Mouse (Mus musculus): ENCODE data around the gene Dnajb14. TPM values are rescaled to one million over a fixed set of nuclear protein-coding genes. Genes with fewer than 3 reads are reported as not detected.

The Dnajb14 gene
- polyA plus RNA-seq, 1 experiment = 1.8 TPM

DNA sequence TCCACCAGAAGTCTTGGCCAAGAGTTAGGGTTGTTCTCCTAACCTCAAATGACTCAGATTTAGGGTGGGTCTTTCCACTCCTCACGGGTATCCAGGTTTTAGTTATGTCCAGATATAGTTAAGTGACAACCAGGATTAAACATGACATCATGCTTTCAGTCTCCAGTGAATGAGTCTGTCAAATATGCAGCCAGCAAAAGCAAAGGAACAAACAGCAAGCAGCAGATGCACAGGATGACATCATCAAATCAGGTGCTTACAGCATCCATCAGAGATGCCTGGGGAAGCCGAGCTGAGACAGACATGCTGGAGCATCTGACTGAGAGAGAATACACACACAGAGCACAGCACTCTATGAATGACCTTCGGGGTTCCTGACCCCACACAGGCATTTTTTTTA, 12.1 kb upstream of the Dnajb14 start:
- Histone ChIP-seq H3K79me2 (ENCODE audit: control insufficient read depth, insufficient read depth) (no peaks in the 10 kb centered on the region), H3K4me3 (ENCODE audit: insufficient read depth, poor library complexity, severe bottlenecking) (no peak overlapping the region), H3K27me3 (ENCODE audit: control insufficient read depth, insufficient read depth, insufficient read length) (no peaks in the 10 kb centered on the region), H3K36me3 (ENCODE audit: control insufficient read depth, insufficient read depth) (no peaks in the 10 kb centered on the region), H3K79me3 (ENCODE audit: low read depth) (no peaks in the 10 kb centered on the region), H3ac (ENCODE audit: control insufficient read depth, insufficient read length, low read depth) (no peak overlapping the region)
- TF ChIP-seq MYOG (IDR thresholded peaks at IDR 0.05; ENCODE audit: control insufficient read depth, extremely low read depth, insufficient read length) (no peak), USF1 (IDR thresholded peaks at IDR 0.05; ENCODE audit: low read depth) (no peak), MYOD1 (IDR thresholded peaks at IDR 0.05; ENCODE audit: control insufficient read depth, insufficient read length, low read depth) (no peak), MAX (IDR thresholded peaks at IDR 0.05) (no peak), CTCF (IDR thresholded peaks at IDR 0.05; ENCODE audit: control insufficient read depth, insufficient read depth, insufficient read length) (no peak), FOSL1 (IDR thresholded peaks at IDR 0.05; ENCODE audit: insufficient read depth, low read length, poor library complexity, severe bottlenecking) (no peak), CEBPB (IDR thresholded peaks at IDR 0.05; ENCODE audit: low read depth) (no peak)

DNA sequence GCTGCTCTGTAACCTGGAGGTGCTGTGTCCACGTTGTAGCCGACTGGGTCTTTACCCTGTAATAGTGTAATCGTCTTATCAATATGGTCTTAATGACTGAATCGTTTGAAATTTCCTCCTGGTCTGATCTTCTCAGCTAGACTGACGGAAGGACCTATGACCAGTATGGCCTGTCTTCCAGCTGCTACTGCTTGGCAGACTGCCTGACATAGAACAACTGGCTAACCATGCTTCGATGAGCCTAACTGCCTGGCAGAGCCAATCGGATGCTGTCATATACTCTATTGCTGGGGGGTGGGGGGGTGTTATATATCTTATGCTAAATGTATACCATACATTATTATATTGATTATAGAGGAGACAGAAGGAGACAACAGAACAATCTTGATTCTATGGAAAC, 11.4 kb upstream of the Dnajb14 start:
- H3K79me2 ChIP-seq (ENCODE audit: control insufficient read depth, insufficient read depth) = no peaks in the 10 kb centered on the region
- TF ChIP-seq CEBPB (IDR thresholded peaks at IDR 0.05; ENCODE audit: low read depth) (no peak), MYOD1 (IDR thresholded peaks at IDR 0.05; ENCODE audit: control insufficient read depth, insufficient read length, low read depth) (no peak), MAX (IDR thresholded peaks at IDR 0.05) (no peak), CTCF (IDR thresholded peaks at IDR 0.05; ENCODE audit: control insufficient read depth, insufficient read depth, insufficient read length) (no peak), MYOG (IDR thresholded peaks at IDR 0.05; ENCODE audit: control insufficient read depth, extremely low read depth, insufficient read length) (no peak), USF1 (IDR thresholded peaks at IDR 0.05; ENCODE audit: low read depth) (no peak), FOSL1 (IDR thresholded peaks at IDR 0.05; ENCODE audit: insufficient read depth, low read length, poor library complexity, severe bottlenecking) (no peak)
- H3K4me3 ChIP-seq (ENCODE audit: insufficient read depth, poor library complexity, severe bottlenecking) = no peak overlapping the region
- H3K27me3 ChIP-seq (ENCODE audit: control insufficient read depth, insufficient read depth, insufficient read length) = no peaks in the 10 kb centered on the region
- no peaks in the 10 kb centered on the region for H3K79me3 ChIP-seq (ENCODE audit: low read depth)
- no peaks in the 10 kb centered on the region for H3K36me3 ChIP-seq (ENCODE audit: control insufficient read depth, insufficient read depth)
- no peak overlapping the region for H3ac ChIP-seq (ENCODE audit: control insufficient read depth, insufficient read length, low read depth)

DNA sequence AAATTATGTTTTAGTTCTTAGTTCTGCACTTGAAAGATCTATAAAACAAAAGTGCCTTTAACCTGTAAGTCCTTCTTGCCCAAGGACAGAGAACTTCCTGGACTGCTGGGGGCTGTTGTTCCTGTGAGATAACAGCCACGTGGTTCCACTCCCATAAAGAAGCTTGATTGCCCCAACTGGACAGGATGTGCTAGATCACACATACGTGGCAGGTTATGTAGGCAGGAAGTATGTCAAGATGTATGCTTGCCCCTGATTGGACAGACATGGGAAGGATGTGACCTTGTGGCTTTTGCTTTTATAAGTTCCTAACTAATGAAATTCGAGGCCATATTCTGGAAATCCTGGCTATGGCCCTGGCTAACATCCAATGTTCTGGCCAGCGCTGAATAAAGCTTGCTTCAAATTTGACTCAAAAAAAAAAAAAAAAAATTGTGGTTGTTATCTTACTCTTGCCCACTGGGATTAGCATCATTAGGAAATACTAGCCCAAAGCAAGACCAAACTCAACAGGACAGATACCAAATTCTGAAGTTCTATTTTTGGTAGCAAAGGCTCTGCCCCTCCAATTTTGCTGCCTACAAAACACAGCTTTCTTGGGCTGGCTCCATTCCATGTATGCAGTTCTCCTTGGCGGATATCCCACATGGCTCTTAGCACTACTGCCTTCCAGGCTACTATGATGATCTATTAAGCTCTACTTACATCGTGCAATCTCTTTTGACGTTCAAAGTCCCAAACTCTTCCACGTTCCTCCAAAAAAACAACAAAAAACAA, 6.9 kb upstream of the Dnajb14 start:
- no peaks in the 10 kb centered on the region for H3K27me3 ChIP-seq (ENCODE audit: control insufficient read depth, insufficient read depth, insufficient read length)
- TF ChIP-seq MYOD1 (IDR thresholded peaks at IDR 0.05; ENCODE audit: control insufficient read depth, insufficient read length, low read depth) = no peak
- peak; percentile 46 for TF ChIP-seq USF1 (IDR thresholded peaks at IDR 0.05; ENCODE audit: low read depth)
- TF ChIP-seq CEBPB (IDR thresholded peaks at IDR 0.05; ENCODE audit: low read depth) = no peak
- H3K79me2 ChIP-seq (ENCODE audit: control insufficient read depth, insufficient read depth) = peaks cover 12% of the 10 kb centered on the region
- no peak overlapping the region for H3ac ChIP-seq (ENCODE audit: control insufficient read depth, insufficient read length, low read depth)
- H3K36me3 ChIP-seq (ENCODE audit: control insufficient read depth, insufficient read depth) = no peaks in the 10 kb centered on the region
- no peak overlapping the region for H3K4me3 ChIP-seq (ENCODE audit: insufficient read depth, poor library complexity, severe bottlenecking)
- peaks cover 5% of the 10 kb centered on the region for H3K79me3 ChIP-seq (ENCODE audit: low read depth)

DNA sequence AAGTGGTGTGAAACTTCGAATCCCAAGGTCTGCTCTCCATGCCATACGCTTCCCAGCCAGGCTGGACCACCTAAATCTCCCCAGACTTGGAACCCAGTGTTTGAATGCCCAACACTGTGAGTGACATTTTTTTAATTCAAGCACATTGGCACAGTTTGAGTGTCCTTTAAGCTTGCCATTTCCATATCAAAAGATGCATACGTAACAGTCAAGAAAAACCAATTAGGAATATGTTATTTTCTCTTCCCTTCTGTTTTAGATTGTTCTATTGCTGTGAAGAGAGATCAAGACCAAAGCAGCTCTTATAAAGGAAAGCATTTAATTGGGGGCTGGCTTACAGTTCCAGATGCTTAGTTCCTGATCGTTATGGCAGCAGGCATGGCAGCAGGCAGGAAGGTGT, 6.0 kb upstream of the Dnajb14 start:
- Histone ChIP-seq H3K79me2 (ENCODE audit: control insufficient read depth, insufficient read depth) (peaks cover 20% of the 10 kb centered on the region), H3K79me3 (ENCODE audit: low read depth) (peaks cover 11% of the 10 kb centered on the region), H3K4me3 (ENCODE audit: insufficient read depth, poor library complexity, severe bottlenecking) (no peak overlapping the region), H3K36me3 (ENCODE audit: control insufficient read depth, insufficient read depth) (peaks cover 6% of the 10 kb centered on the region), H3ac (ENCODE audit: control insufficient read depth, insufficient read length, low read depth) (no peak overlapping the region), H3K27me3 (ENCODE audit: control insufficient read depth, insufficient read depth, insufficient read length) (no peaks in the 10 kb centered on the region)
- TF ChIP-seq USF1 (IDR thresholded peaks at IDR 0.05; ENCODE audit: low read depth) (no peak), MYOG (IDR thresholded peaks at IDR 0.05; ENCODE audit: control insufficient read depth, extremely low read depth, insufficient read length) (no peak), CTCF (IDR thresholded peaks at IDR 0.05; ENCODE audit: control insufficient read depth, insufficient read depth, insufficient read length) (no peak), MAX (IDR thresholded peaks at IDR 0.05) (no peak), FOSL1 (IDR thresholded peaks at IDR 0.05; ENCODE audit: insufficient read depth, low read length, poor library complexity, severe bottlenecking) (no peak), MYOD1 (IDR thresholded peaks at IDR 0.05; ENCODE audit: control insufficient read depth, insufficient read length, low read depth) (no peak), CEBPB (IDR thresholded peaks at IDR 0.05; ENCODE audit: low read depth) (no peak)

DNA sequence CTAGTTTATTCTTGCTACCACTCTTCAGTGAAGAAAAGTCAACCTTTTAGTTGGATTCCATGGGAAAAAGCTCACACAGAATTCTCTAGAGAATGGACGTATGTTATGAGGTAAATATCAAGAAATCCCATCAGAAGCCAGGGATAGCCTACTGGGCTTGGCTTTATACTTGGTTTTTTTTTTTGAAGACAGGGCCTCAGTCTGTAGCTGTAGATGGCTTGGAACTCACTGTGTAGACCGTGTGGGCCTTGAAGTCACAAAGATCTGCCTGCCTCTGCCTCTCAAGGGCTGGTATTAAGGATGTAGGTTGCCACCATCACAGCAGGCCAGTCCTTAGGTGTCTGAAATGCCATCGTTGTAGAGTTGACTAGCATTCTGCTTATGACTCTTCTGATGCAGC, 4.9 kb upstream of the Dnajb14 start:
- Histone ChIP-seq H3ac (ENCODE audit: control insufficient read depth, insufficient read length, low read depth) (no peak overlapping the region), H3K36me3 (ENCODE audit: control insufficient read depth, insufficient read depth) (peaks cover 12% of the 10 kb centered on the region), H3K79me2 (ENCODE audit: control insufficient read depth, insufficient read depth) (peaks cover 20% of the 10 kb centered on the region), H3K79me3 (ENCODE audit: low read depth) (peaks cover 11% of the 10 kb centered on the region), H3K4me3 (ENCODE audit: insufficient read depth, poor library complexity, severe bottlenecking) (no peak overlapping the region), H3K27me3 (ENCODE audit: control insufficient read depth, insufficient read depth, insufficient read length) (no peaks in the 10 kb centered on the region)
- TF ChIP-seq USF1 (IDR thresholded peaks at IDR 0.05; ENCODE audit: low read depth) (no peak), MYOG (IDR thresholded peaks at IDR 0.05; ENCODE audit: control insufficient read depth, extremely low read depth, insufficient read length) (no peak), MAX (IDR thresholded peaks at IDR 0.05) (no peak), CEBPB (IDR thresholded peaks at IDR 0.05; ENCODE audit: low read depth) (no peak), MYOD1 (IDR thresholded peaks at IDR 0.05; ENCODE audit: control insufficient read depth, insufficient read length, low read depth) (no peak), FOSL1 (IDR thresholded peaks at IDR 0.05; ENCODE audit: insufficient read depth, low read length, poor library complexity, severe bottlenecking) (no peak)

All from C2C12 (cell line).